Mouse (Mus musculus): ENCODE measurements at regions not wholly inside any gene's neighbourhood (a gene's known extent, or its start where the extent isn't known, plus 50 kb on each side); places are given as distances from the start of the nearest gene placed in this dataset.

DNA sequence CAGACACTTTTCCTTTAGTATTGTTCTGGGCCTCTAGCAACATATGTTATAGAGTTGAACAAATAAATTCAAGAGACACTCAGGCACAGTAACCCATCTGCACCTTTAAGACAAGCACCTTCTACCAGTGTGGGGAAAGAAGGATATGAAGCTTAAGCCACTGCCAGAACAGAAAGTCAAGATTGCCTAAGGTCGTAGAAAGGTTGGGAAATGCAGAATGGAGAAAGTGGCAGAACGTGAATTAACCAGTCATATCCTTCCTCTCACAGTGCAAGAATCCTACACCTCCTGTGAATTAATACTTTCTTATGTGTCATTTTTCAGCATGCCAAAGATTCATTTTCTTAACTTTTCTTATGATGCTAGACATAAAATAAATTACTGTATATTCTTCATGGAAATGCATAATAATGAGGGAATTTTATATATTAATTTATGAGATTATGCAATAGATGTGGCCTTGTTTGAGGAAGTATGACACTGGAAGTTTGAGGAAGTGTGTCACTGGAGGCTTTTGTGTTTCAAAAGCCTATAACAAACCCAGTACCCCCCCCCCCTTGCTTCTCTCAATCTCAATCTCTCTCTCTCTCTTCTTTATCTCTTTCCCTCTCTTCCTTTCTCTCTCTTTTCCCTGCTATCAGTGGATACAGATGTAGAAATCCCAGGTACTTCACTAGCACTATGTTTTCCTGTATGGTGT is 361.6 kb upstream of the Edil3 start:
- Histone ChIP-seq H3K4me1 (ENCODE audit: control insufficient read depth, insufficient read depth, low read length) (no peaks in the 10 kb centered on the region), H3K36me3 (ENCODE audit: control insufficient read depth, insufficient read depth, low read length) (no peaks in the 10 kb centered on the region), H3K4me2 (ENCODE audit: low read depth, severe bottlenecking) (no peak overlapping the region), H3K9ac (ENCODE audit: low read length) (no peak overlapping the region), H3K27ac (replicated peaks; ENCODE audit: low read depth, low read length) (no peak overlapping the region), H3K4me3 (ENCODE audit: low read depth, low read length) (no peak overlapping the region), H3K9me3 (ENCODE audit: control insufficient read depth, low read length) (no peaks in the 10 kb centered on the region), H3K27me3 (ENCODE audit: control insufficient read depth, insufficient read depth, low read length) (no peaks in the 10 kb centered on the region)
- DNase-seq (ENCODE audit: low spot score) (no peak), ATAC-seq (ENCODE audit: insufficient number of reproducible peaks, low FRiP score, low TSS enrichment, low read depth) (no peak)
- WGBS: 73% methylated on average over 2 of the region's 2 CpGs

- DNase-seq (ENCODE audit: low spot score) (no peak), ATAC-seq (ENCODE audit: insufficient number of reproducible peaks, low FRiP score, low TSS enrichment, low read depth) (no peak)
- no peaks in the 10 kb centered on the region for H3K36me3 ChIP-seq (ENCODE audit: control insufficient read depth, insufficient read depth, low read length)
- H3K9me3 ChIP-seq (ENCODE audit: control insufficient read depth, low read length): no peaks in the 10 kb centered on the region
- H3K9ac ChIP-seq (ENCODE audit: low read length): no peak overlapping the region
- no peak overlapping the region for H3K27ac ChIP-seq (replicated peaks; ENCODE audit: low read depth, low read length)
- no peak overlapping the region for H3K4me2 ChIP-seq (ENCODE audit: low read depth, severe bottlenecking)
- H3K27me3 ChIP-seq (ENCODE audit: control insufficient read depth, insufficient read depth, low read length): no peaks in the 10 kb centered on the region
- H3K4me1 ChIP-seq (ENCODE audit: control insufficient read depth, insufficient read depth, low read length): no peaks in the 10 kb centered on the region
- 84% methylated on average over 10 of the region's 10 CpGs for WGBS
- H3K4me3 ChIP-seq (ENCODE audit: low read depth, low read length): no peak overlapping the region
Observed at GRCm38 (mm10) chr13:88490104-88490503, 331.2 kb upstream of the Edil3 start.

- no peak overlapping the region for H3K4me2 ChIP-seq (ENCODE audit: low read depth, severe bottlenecking)
- no peak overlapping the region for H3K9ac ChIP-seq (ENCODE audit: low read length)
- 69% methylated on average over 1 of the region's 1 CpGs for WGBS
- DNase-seq (ENCODE audit: low spot score): no peak
- no peaks in the 10 kb centered on the region for H3K36me3 ChIP-seq (ENCODE audit: control insufficient read depth, insufficient read depth, low read length)
- H3K27ac ChIP-seq (replicated peaks; ENCODE audit: low read depth, low read length): no peak overlapping the region
- no peaks in the 10 kb centered on the region for H3K27me3 ChIP-seq (ENCODE audit: control insufficient read depth, insufficient read depth, low read length)
- H3K9me3 ChIP-seq (ENCODE audit: control insufficient read depth, low read length): no peaks in the 10 kb centered on the region
- ATAC-seq (ENCODE audit: insufficient number of reproducible peaks, low FRiP score, low TSS enrichment, low read depth): no peak
- no peaks in the 10 kb centered on the region for H3K4me1 ChIP-seq (ENCODE audit: control insufficient read depth, insufficient read depth, low read length)
- no peak overlapping the region for H3K4me3 ChIP-seq (ENCODE audit: low read depth, low read length)
Observed at GRCm38 (mm10) chr13:88510850-88511554, 310.3 kb upstream of the Edil3 start.

DNA sequence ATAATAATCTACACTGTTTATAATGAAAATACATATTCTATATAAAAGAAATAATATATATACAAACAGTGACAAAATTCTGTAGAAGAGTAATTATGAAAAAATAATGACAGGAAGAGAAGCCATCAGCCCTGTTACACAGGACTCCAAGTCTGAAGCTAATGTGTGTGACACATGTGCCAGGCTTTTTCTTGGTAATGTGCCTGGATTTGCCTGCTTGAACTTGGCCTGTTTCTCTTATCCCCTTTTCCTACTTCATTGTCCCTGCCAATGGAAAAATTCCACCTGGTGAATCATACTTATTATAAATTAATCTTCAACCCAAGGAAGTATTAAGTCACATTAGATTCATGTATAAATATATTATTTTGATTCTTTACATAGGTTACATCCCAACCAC is 286.5 kb upstream of the Edil3 start:
- Histone ChIP-seq H3K9ac (ENCODE audit: low read length) (no peak overlapping the region), H3K4me2 (ENCODE audit: low read depth, severe bottlenecking) (no peak overlapping the region), H3K27me3 (ENCODE audit: control insufficient read depth, insufficient read depth, low read length) (no peaks in the 10 kb centered on the region), H3K36me3 (ENCODE audit: control insufficient read depth, insufficient read depth, low read length) (no peaks in the 10 kb centered on the region), H3K4me1 (ENCODE audit: control insufficient read depth, insufficient read depth, low read length) (no peaks in the 10 kb centered on the region), H3K27ac (replicated peaks; ENCODE audit: low read depth, low read length) (no peak overlapping the region), H3K9me3 (ENCODE audit: control insufficient read depth, low read length) (no peaks in the 10 kb centered on the region), H3K4me3 (ENCODE audit: low read depth, low read length) (no peak overlapping the region)
- ATAC-seq (ENCODE audit: insufficient number of reproducible peaks, low FRiP score, low TSS enrichment, low read depth): no peak
- DNase-seq (ENCODE audit: low spot score): no peak

GRCm38 (mm10) chr13:88554504-88554903 is 266.8 kb upstream of the Edil3 start:
- H3K9me3 ChIP-seq (ENCODE audit: control insufficient read depth, low read length): no peaks in the 10 kb centered on the region
- WGBS: 72% methylated on average over 2 of the region's 2 CpGs
- no peak overlapping the region for H3K27ac ChIP-seq (replicated peaks; ENCODE audit: low read depth, low read length)
- no peaks in the 10 kb centered on the region for H3K27me3 ChIP-seq (ENCODE audit: control insufficient read depth, insufficient read depth, low read length)
- no peaks in the 10 kb centered on the region for H3K4me1 ChIP-seq (ENCODE audit: control insufficient read depth, insufficient read depth, low read length)
- DNase-seq (ENCODE audit: low spot score) (no peak), ATAC-seq (ENCODE audit: insufficient number of reproducible peaks, low FRiP score, low TSS enrichment, low read depth) (no peak)
- no peak overlapping the region for H3K9ac ChIP-seq (ENCODE audit: low read length)
- H3K4me2 ChIP-seq (ENCODE audit: low read depth, severe bottlenecking): no peak overlapping the region
- H3K36me3 ChIP-seq (ENCODE audit: control insufficient read depth, insufficient read depth, low read length): no peaks in the 10 kb centered on the region
- no peak overlapping the region for H3K4me3 ChIP-seq (ENCODE audit: low read depth, low read length)

GRCm38 (mm10) chr13:88564978-88565377 is 256.3 kb upstream of the Edil3 start:
- Histone ChIP-seq H3K36me3 (ENCODE audit: control insufficient read depth, insufficient read depth, low read length) (no peaks in the 10 kb centered on the region), H3K27me3 (ENCODE audit: control insufficient read depth, insufficient read depth, low read length) (no peaks in the 10 kb centered on the region), H3K4me3 (ENCODE audit: low read depth, low read length) (no peak overlapping the region), H3K9me3 (ENCODE audit: control insufficient read depth, low read length) (no peaks in the 10 kb centered on the region), H3K4me1 (ENCODE audit: control insufficient read depth, insufficient read depth, low read length) (no peaks in the 10 kb centered on the region), H3K27ac (replicated peaks; ENCODE audit: low read depth, low read length) (no peak overlapping the region), H3K4me2 (ENCODE audit: low read depth, severe bottlenecking) (no peak overlapping the region), H3K9ac (ENCODE audit: low read length) (no peak overlapping the region)
- DNase-seq (ENCODE audit: low spot score) (no peak), ATAC-seq (ENCODE audit: insufficient number of reproducible peaks, low FRiP score, low TSS enrichment, low read depth) (no peak)
- 67% methylated on average over 1 of the region's 1 CpGs for WGBS

DNA sequence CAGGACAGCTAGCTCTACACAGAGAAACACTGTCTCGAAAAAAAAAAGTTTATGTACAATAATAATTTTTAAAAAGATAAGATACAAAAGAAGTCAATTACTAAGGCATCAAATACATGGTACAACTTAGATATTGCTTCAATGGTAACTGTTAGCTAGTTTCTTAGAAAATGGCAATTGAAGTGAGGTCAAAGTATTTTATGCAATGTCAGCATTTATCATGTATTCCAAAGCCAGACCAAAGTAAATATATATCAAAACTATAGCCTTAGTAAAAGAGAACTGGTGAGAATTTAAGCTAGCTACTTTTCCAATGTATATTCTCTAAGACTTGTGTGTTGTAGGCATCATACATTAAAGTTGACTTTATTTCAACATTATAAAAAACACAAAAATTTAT is 219.0 kb upstream of the Edil3 start:
- no peaks in the 10 kb centered on the region for H3K27me3 ChIP-seq (ENCODE audit: control insufficient read depth, insufficient read depth, low read length)
- 84% methylated on average over 1 of the region's 1 CpGs for WGBS
- no peak overlapping the region for H3K4me3 ChIP-seq (ENCODE audit: low read depth, low read length)
- DNase-seq (ENCODE audit: low spot score) (no peak), ATAC-seq (ENCODE audit: insufficient number of reproducible peaks, low FRiP score, low TSS enrichment, low read depth) (no peak)
- H3K9me3 ChIP-seq (ENCODE audit: control insufficient read depth, low read length): no peaks in the 10 kb centered on the region
- no peak overlapping the region for H3K27ac ChIP-seq (replicated peaks; ENCODE audit: low read depth, low read length)
- no peak overlapping the region for H3K4me2 ChIP-seq (ENCODE audit: low read depth, severe bottlenecking)
- no peaks in the 10 kb centered on the region for H3K36me3 ChIP-seq (ENCODE audit: control insufficient read depth, insufficient read depth, low read length)
- H3K9ac ChIP-seq (ENCODE audit: low read length): no peak overlapping the region
- no peaks in the 10 kb centered on the region for H3K4me1 ChIP-seq (ENCODE audit: control insufficient read depth, insufficient read depth, low read length)

GRCm38 (mm10) chr13:88610610-88611009 is 210.7 kb upstream of the Edil3 start:
- ATAC-seq (ENCODE audit: insufficient number of reproducible peaks, low FRiP score, low TSS enrichment, low read depth) (no peak), DNase-seq (ENCODE audit: low spot score) (no peak)
- no peak overlapping the region for H3K9ac ChIP-seq (ENCODE audit: low read length)
- no peak overlapping the region for H3K27ac ChIP-seq (replicated peaks; ENCODE audit: low read depth, low read length)
- H3K4me3 ChIP-seq (ENCODE audit: low read depth, low read length): no peak overlapping the region
- 84% methylated on average over 2 of the region's 2 CpGs for WGBS
- no peaks in the 10 kb centered on the region for H3K9me3 ChIP-seq (ENCODE audit: control insufficient read depth, low read length)
- no peak overlapping the region for H3K4me2 ChIP-seq (ENCODE audit: low read depth, severe bottlenecking)
- H3K27me3 ChIP-seq (ENCODE audit: control insufficient read depth, insufficient read depth, low read length): no peaks in the 10 kb centered on the region
- H3K36me3 ChIP-seq (ENCODE audit: control insufficient read depth, insufficient read depth, low read length): no peaks in the 10 kb centered on the region
- no peaks in the 10 kb centered on the region for H3K4me1 ChIP-seq (ENCODE audit: control insufficient read depth, insufficient read depth, low read length)

- Histone ChIP-seq H3K9ac (ENCODE audit: low read length) (no peak overlapping the region), H3K4me1 (ENCODE audit: control insufficient read depth, insufficient read depth, low read length) (no peaks in the 10 kb centered on the region), H3K4me3 (ENCODE audit: low read depth, low read length) (no peak overlapping the region), H3K27me3 (ENCODE audit: control insufficient read depth, insufficient read depth, low read length) (no peaks in the 10 kb centered on the region), H3K27ac (replicated peaks; ENCODE audit: low read depth, low read length) (no peak overlapping the region), H3K36me3 (ENCODE audit: control insufficient read depth, insufficient read depth, low read length) (no peaks in the 10 kb centered on the region), H3K9me3 (ENCODE audit: control insufficient read depth, low read length) (no peaks in the 10 kb centered on the region), H3K4me2 (ENCODE audit: low read depth, severe bottlenecking) (no peak overlapping the region)
- 86% methylated on average over 3 of the region's 3 CpGs for WGBS
- DNase-seq (ENCODE audit: low spot score) (no peak), ATAC-seq (ENCODE audit: insufficient number of reproducible peaks, low FRiP score, low TSS enrichment, low read depth) (no peak)
Observed at GRCm38 (mm10) chr13:88613231-88613630, 208.0 kb upstream of the Edil3 start.

Measured in limb, embryonic 11.5 days (tissue).